Mouse (Mus musculus): ENCODE data around the gene Cacna2d3.

DNA sequence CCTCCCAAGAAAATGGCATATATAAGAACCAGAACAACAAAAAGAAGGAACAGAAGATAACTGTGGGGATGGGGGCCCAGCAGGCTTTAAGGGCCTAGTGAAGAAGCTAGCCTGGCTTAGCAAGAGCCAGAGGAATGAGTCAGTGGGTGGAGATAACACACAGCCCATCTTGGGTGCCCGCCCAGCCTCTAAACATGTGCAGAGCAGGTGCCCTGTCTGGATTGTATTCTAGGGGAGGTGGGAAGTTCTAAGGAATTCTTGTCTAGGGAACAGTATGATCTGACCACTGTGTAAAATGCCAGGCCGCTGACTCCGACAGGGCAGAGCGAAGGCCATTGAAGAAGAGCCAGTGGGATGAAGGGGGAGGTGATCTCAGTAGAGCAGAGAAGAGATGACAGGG is 698.4 kb downstream of the Cacna2d3 start:
- TF ChIP-seq GABPA (IDR thresholded peaks at IDR 0.05; ENCODE audit: insufficient replicate concordance, low read depth, low read length): no peak
- TF ChIP-seq CTCF (conservative IDR thresholded peaks at IDR 0.05 in 1 of 2, IDR thresholded peaks at IDR 0.05 in 1 of 2; ENCODE audit: low read depth in 2 of 2, low read length in 2 of 2): no peak
- no peak for TF ChIP-seq E2F4 (IDR thresholded peaks at IDR 0.05; ENCODE audit: insufficient replicate concordance, low read depth, low read length)
- no peak for TF ChIP-seq PAX5 (IDR thresholded peaks at IDR 0.05; ENCODE audit: low read length)
- no peak for TF ChIP-seq MYC (IDR thresholded peaks at IDR 0.05; ENCODE audit: low read depth, low read length)
- TF ChIP-seq ZKSCAN1 (IDR thresholded peaks at IDR 0.05; ENCODE audit: borderline replicate concordance, low read depth, low read length): no peak
- no peak for TF ChIP-seq TCF12 (IDR thresholded peaks at IDR 0.05; ENCODE audit: low read depth, low read length)
- TF ChIP-seq POLR2A (IDR thresholded peaks at IDR 0.05; ENCODE audit: low read depth, low read length): no peak
- TF ChIP-seq ZMIZ1 (IDR thresholded peaks at IDR 0.05; ENCODE audit: low read depth, low read length): no peak
- TF ChIP-seq MAFK (IDR thresholded peaks at IDR 0.05; ENCODE audit: insufficient replicate concordance, low read length): no peak

All from CH12.LX (cell line).